Comparison of ENCODE assay signal across 22 mouse cellular contexts in the genomic region with DNA sequence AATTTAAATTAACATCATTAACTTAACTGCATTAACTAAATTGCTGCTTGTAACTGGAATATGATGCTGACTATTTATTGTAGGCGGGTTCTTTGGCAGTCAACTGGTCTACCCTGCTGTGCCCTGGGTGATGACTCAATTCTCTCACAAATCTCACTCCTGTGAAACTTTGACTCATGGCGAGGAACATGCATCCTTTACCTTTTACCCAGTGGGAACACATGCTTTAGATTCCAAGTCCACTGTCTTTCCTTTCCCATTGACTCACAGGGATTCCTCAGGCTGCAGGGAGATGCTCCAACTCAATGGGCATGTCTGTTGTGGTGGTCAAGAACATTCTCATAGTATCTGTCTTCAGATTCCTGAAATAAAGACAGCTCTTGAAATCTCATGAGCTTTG. TPM values are rescaled to one million over a fixed set of nuclear protein-coding genes. Genes with fewer than 3 reads are reported as not detected.
"Had no signal": no experiment of that assay in that cellular context is flagged by ENCODE, and none has a peak within 500 bp of the region (broad histone marks: within the 10 kb centered on the region; RNA-seq: fewer than 3 reads in every experiment).

No protein-coding gene starts in this region.

- H3K9me3 ChIP-seq: liver, embryonic 12.5 days; liver, embryonic 15.5 days; lung, embryonic 15.5 days; neural tube, embryonic 12.5 days; neural tube, embryonic 15.5 days had no signal

- H3K27me3 ChIP-seq: liver, embryonic 12.5 days; liver, embryonic 15.5 days; lung, embryonic 15.5 days; neural tube, embryonic 12.5 days; neural tube, embryonic 15.5 days had no signal

- H3K4me3 ChIP-seq: liver, embryonic 12.5 days; liver, embryonic 15.5 days; lung, embryonic 15.5 days; neural tube, embryonic 12.5 days; neural tube, embryonic 15.5 days had no signal

- ATAC-seq: intestine, embryonic 16.5 days; liver, embryonic 12.5 days had no signal

- DNase-seq: kidney, adult 18-20 months; kidney, adult 9 months; kidney, postnatal 14 days; kidney, postnatal 4 days; lung, adult 18-20 months; lung, postnatal 10 days; lung, postnatal 4 days; midbrain, embryonic 14.5 days; right cerebral cortex, adult 18-20 months; right cerebral cortex, postnatal 14 days; right cerebral cortex, postnatal 4 days; thymus, adult 2 months; thymus, postnatal 14 days had no signal

- H3K27ac ChIP-seq: liver, embryonic 12.5 days; liver, embryonic 15.5 days; lung, embryonic 15.5 days; neural tube, embryonic 12.5 days; neural tube, embryonic 15.5 days; stomach, postnatal 0 days had no signal

- H3K36me3 ChIP-seq: liver, embryonic 12.5 days; liver, embryonic 15.5 days; lung, embryonic 15.5 days; neural tube, embryonic 12.5 days had no signal

- H3K4me1 ChIP-seq: liver, embryonic 12.5 days; liver, embryonic 15.5 days; lung, embryonic 15.5 days had no signal

RNA-seq across cellular contexts. Expression of a gene that starts 14.3 kb away (rescaled TPM):
- total RNA-seq: megakaryocyte progenitor cell, adult 5-6 weeks; megakaryocyte-erythroid progenitor cell, adult 5-6 weeks had no signal
